Mouse (Mus musculus) testis, adult 2 months (tissue): ENCODE measurements around the gene Defb45.

ENCODE experiments used
- CTCF ChIP-seq: fragments of 200-500 bp; IDR thresholded peaks from 2 replicates; pipeline ENCODE4 v1.5.1; 2012; ENCODE audit warnings: low read depth, mild to moderate bottlenecking, inconsistent platforms, low read length, moderate library complexity; ENCODE audit not compliant: control insufficient read depth, insufficient read depth, insufficient replicate concordance
- POLR2A ChIP-seq: fragments of 200-500 bp; IDR thresholded peaks from 2 replicates; pipeline ENCODE4 v1.6.1; 2012; ENCODE audit warnings: low read depth, mild to moderate bottlenecking, inconsistent platforms, low read length, moderate library complexity; ENCODE audit not compliant: control insufficient read depth

GRCm38 (mm10) chr2:152617374-152617773, 18.2 kb upstream of the Defb45 start:
- TF ChIP-seq CTCF = peak; percentile 50; the same call in 1 of the 2 replicates
- TF ChIP-seq POLR2A = no peak
